Mouse (Mus musculus) heart, embryonic 16.5 days (tissue): ENCODE data around the gene Dis3. TPM values are rescaled to one million over a fixed set of nuclear protein-coding genes. Genes with fewer than 3 reads are reported as not detected.
A peak's percentile ranks its signal among the peaks of the same experiment; 100 is the strongest.
"Not testable (repeated sequence)": the region's sequence is repeated elsewhere in the genome, so short reads cannot be mapped to it uniquely, and the experiment has no call there.

Source experiments
- ATAC-seq: fragments of 200-750 bp; cut with Nextera tagmentation; replicated peaks from 2 replicates; pipeline ENCODE4 v1.8.0; 2017; ENCODE audit warnings: moderate number of reproducible peaks; ENCODE audit not compliant: insufficient read depth, low FRiP score; ENCODE audit errors: extremely low read depth
- H3K27ac ChIP-seq: fragments of 300-500 bp; sonication (generic); 2 replicates; pipeline ENCODE4 v1.5.1; 2014; ENCODE audit warnings: mild to moderate bottlenecking, low read length, control low read depth, moderate library complexity
- H3K27me3 ChIP-seq: fragments of 300-500 bp; sonication (generic); 2 replicates; pipeline ENCODE4 v1.6.1; 2014; ENCODE audit warnings: low read length, mixed read lengths; ENCODE audit not compliant: control insufficient read depth, insufficient read depth
- H3K36me3 ChIP-seq: fragments of 300-500 bp; sonication (generic); 2 replicates; pipeline ENCODE4 v1.6.1; 2014; ENCODE audit not compliant: control insufficient read depth, insufficient read depth
- H3K4me1 ChIP-seq: fragments of 300-500 bp; sonication (generic); 2 replicates; pipeline ENCODE4 v1.6.1; 2014; ENCODE audit warnings: low read length, mixed read lengths; ENCODE audit not compliant: control insufficient read depth, insufficient read depth
- H3K4me2 ChIP-seq: fragments of 300-500 bp; sonication (generic); 2 replicates; pipeline ENCODE4 v1.6.1; 2014; ENCODE audit warnings: low read depth, mild to moderate bottlenecking, control low read depth, low read length
- H3K4me3 ChIP-seq: fragments of 300-500 bp; sonication (generic); 2 replicates; pipeline ENCODE4 v1.5.1; 2014; ENCODE audit warnings: mild to moderate bottlenecking, control low read depth, low read length
- H3K9ac ChIP-seq: fragments of 300-500 bp; sonication (generic); 2 replicates; pipeline ENCODE4 v1.6.1; 2014; ENCODE audit warnings: low read length, control low read depth
- H3K9me3 ChIP-seq: fragments of 300-500 bp; sonication (generic); replicated peaks from 2 replicates; pipeline ENCODE4 v1.6.1; 2016; ENCODE audit warnings: low read length; ENCODE audit not compliant: control insufficient read depth
- WGBS: fragments of 180-500 bp; shearing (Covaris S2); extraction: QIAGEN DNeasy Blood & Tissue Kit; methylation state at CpG from one replicate; pipeline ENCODE4 v1.1.7; 2014; 5-methylcytosine and 5-hydroxymethylcytosine counted together
- polyA plus RNA-seq: library from polyadenylated mRNA; unstranded; fragments of >200 nt; fragmentation: Nextera tagmentation; extraction: Ambion mirVana; gene quantifications from 2 replicates; pipeline ENCODE4 v1.2.1, GENCODE M21; 2015

Gene Dis3
- polyA plus RNA-seq, 1 experiment from 2014 or later, result 17.1 TPM

DNA sequence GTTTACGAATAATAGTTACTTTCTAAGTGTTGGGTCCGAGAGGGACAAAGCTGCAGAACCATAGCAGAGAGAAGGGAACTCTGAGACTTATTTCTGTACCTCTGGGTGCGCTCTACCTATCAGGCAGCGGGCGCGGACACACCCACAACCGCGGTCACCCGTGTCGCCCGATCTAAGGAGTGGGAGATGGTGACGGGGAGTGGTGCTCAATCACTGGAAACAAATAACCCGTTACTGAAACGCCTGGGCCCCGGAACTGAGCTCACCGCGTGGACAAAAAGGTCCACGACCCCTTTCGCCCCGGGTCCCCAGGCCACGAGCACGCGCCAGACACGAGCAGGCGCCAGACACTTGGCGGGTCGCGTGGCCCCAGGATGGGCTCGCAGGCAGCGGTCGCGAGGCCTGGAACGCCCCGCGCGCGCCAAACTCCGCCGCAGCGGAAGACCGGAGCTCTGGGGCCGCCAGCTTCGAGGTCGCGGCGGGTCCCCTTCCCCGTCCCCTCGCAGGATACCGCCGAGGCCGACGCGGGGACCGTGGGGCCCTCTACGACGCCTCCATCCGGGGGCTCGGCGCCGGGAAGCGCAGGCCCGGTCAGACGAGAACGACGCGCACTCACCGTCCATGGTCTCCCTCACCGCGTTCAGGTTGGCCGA lies 54.1 kb downstream of the Dis3 start:
- Histone ChIP-seq H3K4me1 (peaks cover 35% of the 10 kb centered on the region), H3K9ac (peak overlapping the region; percentile 95), H3K4me2 (peak overlapping the region; percentile 88), H3K27me3 (no peaks in the 10 kb centered on the region), H3K27ac (peak overlapping the region; percentile 94), H3K4me3 (peak overlapping the region; percentile 98), H3K9me3 (no peaks in the 10 kb centered on the region), H3K36me3 (peaks cover 5% of the 10 kb centered on the region)
- ATAC-seq, result peak; percentile 3
- WGBS, result under 1% methylated on average over 69 of the region's 70 CpGs

DNA sequence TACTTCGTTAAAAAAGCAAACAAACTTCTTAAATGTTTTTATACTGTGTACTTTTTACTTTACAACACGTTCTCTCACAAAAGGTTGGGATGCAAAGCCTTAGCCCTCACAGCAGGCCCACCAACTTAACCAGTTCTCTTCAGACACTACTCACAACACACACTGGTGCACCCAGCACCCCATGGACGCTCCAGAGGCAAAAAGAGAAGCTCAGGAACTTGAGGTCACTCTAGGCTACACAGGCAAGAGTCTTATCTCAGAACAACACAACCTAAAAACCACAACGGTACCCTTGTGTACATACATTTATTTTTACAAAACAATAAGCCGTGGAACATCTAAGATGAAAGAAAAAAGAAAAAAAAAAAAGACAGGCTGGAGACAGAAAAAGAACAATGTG lies 54.9 kb downstream of the Dis3 start:
- no peak for ATAC-seq
- Histone ChIP-seq H3K9ac (peak overlapping the region; percentile 95), H3K36me3 (no peaks in the 10 kb centered on the region), H3K4me3 (peak overlapping the region; percentile 98), H3K9me3 (no peaks in the 10 kb centered on the region), H3K4me2 (peak overlapping the region; percentile 88), H3K4me1 (peaks cover 35% of the 10 kb centered on the region), H3K27ac (no peak overlapping the region), H3K27me3 (no peaks in the 10 kb centered on the region)
- 3% methylated on average over 5 of the region's 5 CpGs for WGBS

- H3K4me2 ChIP-seq, result peak overlapping the region; percentile 88
- H3K36me3 ChIP-seq, result peaks cover 1% of the 10 kb centered on the region; the same call in 1 of the 2 replicates
- H3K27ac ChIP-seq, result no peak overlapping the region
- ATAC-seq, result no peak
- no peaks in the 10 kb centered on the region for H3K27me3 ChIP-seq
- peak overlapping the region; percentile 53 for H3K9ac ChIP-seq
- peaks cover 35% of the 10 kb centered on the region for H3K4me1 ChIP-seq
- WGBS, result 42% methylated on average over 10 of the region's 10 CpGs
- no peaks in the 10 kb centered on the region for H3K9me3 ChIP-seq
- H3K4me3 ChIP-seq, result peak overlapping the region; percentile 98
These were observed 55.5 kb downstream of the Dis3 start for GRCm38 (mm10) chr14:99044096-99044495.

GRCm38 (mm10) chr14:99043499-99043898 lies 56.1 kb downstream of the Dis3 start:
- 46% methylated on average over 1 of the region's 1 CpGs for WGBS
- H3K4me2 ChIP-seq, result peak overlapping the region; percentile 88
- H3K4me3 ChIP-seq, result no peak overlapping the region
- peaks cover 3% of the 10 kb centered on the region; the same call in 1 of the 2 replicates for H3K36me3 ChIP-seq
- H3K27me3 ChIP-seq, result no peaks in the 10 kb centered on the region
- no peaks in the 10 kb centered on the region for H3K9me3 ChIP-seq
- H3K4me1 ChIP-seq, result peaks cover 35% of the 10 kb centered on the region
- ATAC-seq, result no peak
- H3K9ac ChIP-seq, result 0 out of 2 replicates have a peak overlapping the region, but pooled peaks have one; percentile 15
- H3K27ac ChIP-seq, result no peak overlapping the region

DNA sequence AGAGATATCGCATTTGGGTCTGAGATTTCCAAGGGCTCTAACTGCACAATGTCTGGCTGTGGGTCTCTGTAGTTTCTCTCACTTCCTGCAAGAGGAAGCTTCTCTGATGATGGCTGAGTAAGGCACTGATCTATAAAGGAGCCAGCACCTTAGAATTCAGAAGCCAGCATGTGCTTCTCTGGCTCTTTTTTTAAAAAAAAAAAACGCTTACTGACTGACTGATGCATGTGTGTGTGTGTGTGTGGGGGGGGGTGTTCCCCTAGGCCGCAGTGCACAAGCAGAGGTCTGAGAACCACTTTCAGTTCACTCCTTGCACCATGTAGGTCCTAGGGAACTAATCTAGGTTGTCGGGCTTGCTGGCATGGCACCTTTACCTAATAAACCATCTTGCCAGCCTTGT lies 58.2 kb downstream of the Dis3 start:
- ATAC-seq, result no peak
- peak overlapping the region; percentile 20; the same call in 1 of the 2 replicates for H3K27ac ChIP-seq
- H3K9me3 ChIP-seq, result no peaks in the 10 kb centered on the region
- H3K27me3 ChIP-seq, result no peaks in the 10 kb centered on the region
- H3K4me1 ChIP-seq, result peaks cover 28% of the 10 kb centered on the region
- H3K4me3 ChIP-seq, result no peak overlapping the region
- 48% methylated on average over 4 of the region's 4 CpGs for WGBS
- peak overlapping the region; percentile 45 for H3K9ac ChIP-seq
- H3K4me2 ChIP-seq, result peak overlapping the region; percentile 40
- peaks cover 16% of the 10 kb centered on the region for H3K36me3 ChIP-seq

- not testable (repeated sequence) for H3K27me3 ChIP-seq, H3K27ac ChIP-seq, H3K4me2 ChIP-seq, ATAC-seq, H3K9ac ChIP-seq, H3K9me3 ChIP-seq, H3K4me3 ChIP-seq
- peaks cover 20% of the 10 kb centered on the region for H3K36me3 ChIP-seq
- WGBS, result 77% methylated on average over 5 of the region's 5 CpGs
- H3K4me1 ChIP-seq, result peaks cover 23% of the 10 kb centered on the region
These were observed 60.3 kb downstream of the Dis3 start for GRCm38 (mm10) chr14:99039308-99039707.

GRCm38 (mm10) chr14:99037703-99038102 lies 61.9 kb downstream of the Dis3 start:
- Histone ChIP-seq H3K27ac (no peak overlapping the region), H3K36me3 (peaks cover 26% of the 10 kb centered on the region), H3K9ac (no peak overlapping the region), H3K4me3 (no peak overlapping the region), H3K4me2 (no peak overlapping the region), H3K27me3 (no peaks in the 10 kb centered on the region), H3K4me1 (peaks cover 14% of the 10 kb centered on the region), H3K9me3 (no peaks in the 10 kb centered on the region)
- no peak for ATAC-seq
- WGBS, result 81% methylated on average over 2 of the region's 2 CpGs

DNA sequence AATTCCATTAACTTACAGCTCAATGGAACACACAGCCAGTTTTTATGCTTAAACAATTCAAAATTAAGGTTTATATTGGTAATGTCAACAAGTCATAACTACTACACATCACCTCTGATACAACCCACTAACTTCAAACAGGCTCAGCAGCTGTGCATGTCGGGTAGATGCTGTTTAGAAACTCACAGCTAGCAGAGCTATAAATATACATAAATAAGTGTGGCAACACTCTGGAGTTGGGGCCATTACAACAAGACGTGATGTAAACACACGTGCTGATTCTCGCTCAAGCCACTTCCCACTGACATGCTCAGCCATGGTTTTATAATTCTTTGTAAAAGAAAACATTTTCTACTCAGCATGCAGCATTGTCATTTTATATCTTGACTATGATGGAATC lies 63.5 kb downstream of the Dis3 start:
- H3K4me2 ChIP-seq, result no peak overlapping the region
- ATAC-seq, result no peak
- H3K4me3 ChIP-seq, result no peak overlapping the region
- no peak overlapping the region for H3K27ac ChIP-seq
- peaks cover 32% of the 10 kb centered on the region for H3K36me3 ChIP-seq
- H3K4me1 ChIP-seq, result peaks cover 2% of the 10 kb centered on the region
- H3K9ac ChIP-seq, result no peak overlapping the region
- no peaks in the 10 kb centered on the region for H3K9me3 ChIP-seq
- H3K27me3 ChIP-seq, result no peaks in the 10 kb centered on the region
- WGBS, result 41% methylated on average over 4 of the region's 4 CpGs

- ATAC-seq, H3K9me3 ChIP-seq, H3K4me3 ChIP-seq, H3K27ac ChIP-seq, H3K4me1 ChIP-seq, H3K4me2 ChIP-seq, H3K27me3 ChIP-seq, H3K9ac ChIP-seq: not testable (repeated sequence)
- H3K36me3 ChIP-seq, result peaks cover 32% of the 10 kb centered on the region
- 92% methylated on average over 8 of the region's 8 CpGs for WGBS
These were observed 64.7 kb downstream of the Dis3 start for GRCm38 (mm10) chr14:99034851-99035250.
